Mouse (Mus musculus): ENCODE data around the gene Fpgs.

The Fpgs gene

GRCm38 (mm10) chr2:32704021-32704421 lies at the start of gene Fpgs:
TSS of gene Fpgs (minus strand) at chr2:32704145.
- CTCF ChIA-PET: interaction anchor here (0.6 kb wide), 1 partner anchor 48 kb away, joined by 3 read pairs; no protein-coding TSS in a partner anchor

GRCm38 (mm10) chr2:32752181-32752580 lies 48.2 kb upstream of the Fpgs start:
- CTCF ChIA-PET: interaction anchor here (0.6 to 1.4 kb wide), 3 partner anchors 14 to 49 kb away, joined by 3 to 6 read pairs (median 3); no protein-coding TSS in a partner anchor

GRCm38 (mm10) chr2:32751665-32752033 lies 47.7 kb upstream of the Fpgs start:
- CTCF ChIA-PET: interaction anchor here (0.6 to 1.4 kb wide), 4 partner anchors 10 to 48 kb away, joined by 3 to 6 read pairs (median 4); no protein-coding TSS in a partner anchor

- CTCF ChIA-PET: interaction anchor here (0.9 to 1.3 kb wide), 2 partner anchors 9 to 13 kb away, joined by 5 to 6 read pairs; no protein-coding TSS in a partner anchor
These were observed 47.1 kb upstream of the Fpgs start for GRCm38 (mm10) chr2:32750887-32751664.

- CTCF ChIA-PET: no interaction called here
These were observed 46.3 kb upstream of the Fpgs start for GRCm38 (mm10) chr2:32750199-32750598.

GRCm38 (mm10) chr2:32749082-32749481 lies 45.1 kb upstream of the Fpgs start:
- CTCF ChIA-PET: no interaction called here

- CTCF ChIA-PET: no interaction called here
These were observed 40.5 kb upstream of the Fpgs start for GRCm38 (mm10) chr2:32744272-32744982.

GRCm38 (mm10) chr2:32742173-32742531 lies 38.2 kb upstream of the Fpgs start:
- CTCF ChIA-PET: interaction anchor here (0.6 kb wide), 1 partner anchor 9 kb away, joined by 5 read pairs; no protein-coding TSS in a partner anchor

- CTCF ChIA-PET: interaction anchor here (0.6 to 0.7 kb wide), 2 partner anchors 10 to 246 kb away, joined by 3 to 5 read pairs; no protein-coding TSS in a partner anchor
These were observed 37.6 kb upstream of the Fpgs start for GRCm38 (mm10) chr2:32741273-32742172.

- CTCF ChIA-PET: interaction anchor here (0.7 kb wide), 1 partner anchor 246 kb away, joined by 3 read pairs; no protein-coding TSS in a partner anchor
These were observed 36.9 kb upstream of the Fpgs start, which contains the start of gene 6330409D20Rik for GRCm38 (mm10) chr2:32740916-32741272. TSS of gene 6330409D20Rik (minus strand) at chr2:32741016.

- CTCF ChIA-PET: interaction anchor here (0.5 kb wide), 1 partner anchor 105 kb away, joined by 3 read pairs; no protein-coding TSS in a partner anchor
These were observed 35.4 kb upstream of the Fpgs start for GRCm38 (mm10) chr2:32739311-32739710.

GRCm38 (mm10) chr2:32737008-32737407 lies 33.1 kb upstream of the Fpgs start:
- CTCF ChIA-PET: no interaction called here

GRCm38 (mm10) chr2:32736306-32736829 lies 32.4 kb upstream of the Fpgs start:
- CTCF ChIA-PET: no interaction called here

- CTCF ChIA-PET: interaction anchor here (0.5 kb wide), 1 partner anchor 22 kb away, joined by 5 read pairs; the partner anchor contains the start of gene Tor2a
These were observed 31.0 kb upstream of the Fpgs start for GRCm38 (mm10) chr2:32734933-32735332.

- CTCF ChIA-PET: interaction anchor here (0.5 to 0.6 kb wide), 2 partner anchors 19 to 22 kb away, joined by 3 to 5 read pairs; partner anchors contain the start of gene Tor2a
These were observed 30.5 kb upstream of the Fpgs start for GRCm38 (mm10) chr2:32734480-32734879.

- CTCF ChIA-PET: interaction anchor here (0.7 kb wide), 1 partner anchor 231 kb away, joined by 4 read pairs; no protein-coding TSS in a partner anchor
These were observed 28.8 kb upstream of the Fpgs start for GRCm38 (mm10) chr2:32732695-32733094.

- CTCF ChIA-PET: no interaction called here
These were observed 28.0 kb upstream of the Fpgs start for GRCm38 (mm10) chr2:32731911-32732310.

GRCm38 (mm10) chr2:32730854-32731253 lies 26.9 kb upstream of the Fpgs start:
- CTCF ChIA-PET: no interaction called here

- CTCF ChIA-PET: no interaction called here
These were observed 25.6 kb upstream of the Fpgs start for GRCm38 (mm10) chr2:32729547-32729946.

- CTCF ChIA-PET: no interaction called here
These were observed 24.5 kb upstream of the Fpgs start for GRCm38 (mm10) chr2:32728463-32728862.

GRCm38 (mm10) chr2:32727435-32727834 lies 23.5 kb upstream of the Fpgs start:
- CTCF ChIA-PET: interaction anchor here (2.2 kb wide), 1 partner anchor 13 kb away, joined by 13 read pairs; no protein-coding TSS in a partner anchor
